Mouse (Mus musculus): ENCODE measurements at regions not wholly inside any gene's neighbourhood (a gene's known extent, or its start where the extent isn't known, plus 50 kb on each side); places are given as distances from the start of the nearest gene placed in this dataset.

DNA sequence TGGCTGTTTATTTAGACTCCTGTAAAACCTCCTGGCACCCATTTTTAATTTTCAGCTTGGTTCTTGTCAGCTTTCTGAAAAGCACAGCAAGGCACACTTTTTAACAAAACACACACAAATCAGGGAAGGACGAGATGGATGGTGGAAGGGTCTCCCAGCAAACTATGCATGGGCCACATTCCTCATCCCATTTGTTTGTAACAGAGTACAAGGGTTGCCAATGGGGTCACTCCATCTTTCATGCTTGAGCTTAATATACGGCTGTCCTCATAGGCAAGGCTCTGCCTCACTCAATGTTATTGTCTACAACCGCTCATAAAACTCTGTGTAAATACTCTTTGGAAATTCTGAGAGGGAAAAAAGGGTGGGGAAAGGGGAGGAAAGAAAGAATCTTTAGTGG lies 347.9 kb upstream of the Slc24a2 start:
- no peak for ATAC-seq (ENCODE audit: insufficient number of reproducible peaks, low FRiP score, low TSS enrichment)

DNA sequence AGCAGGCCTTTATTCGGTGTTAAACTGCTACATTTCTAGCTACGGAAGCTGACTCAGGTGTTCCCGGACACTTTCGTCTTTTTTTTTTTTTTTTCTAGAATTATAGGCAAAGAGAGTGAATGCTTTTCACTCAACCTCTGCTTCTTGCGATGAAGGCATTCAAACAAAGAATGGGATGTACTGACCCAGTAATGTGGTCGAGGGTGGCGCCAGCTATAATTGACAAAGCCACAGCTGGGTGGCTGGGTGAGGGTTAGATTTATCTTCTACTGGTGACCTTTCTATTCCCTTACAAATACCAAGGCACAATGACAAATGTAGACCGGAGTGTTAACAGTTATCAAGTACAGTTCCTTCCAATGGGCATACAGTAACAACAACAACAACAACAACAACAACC lies 340.7 kb upstream of the Slc24a2 start:
- no peak for ATAC-seq (ENCODE audit: insufficient number of reproducible peaks, low FRiP score, low TSS enrichment)

GRCm38 (mm10) chr4:87570470-87570891 lies 340.2 kb upstream of the Slc24a2 start:
- no peak for ATAC-seq (ENCODE audit: insufficient number of reproducible peaks, low FRiP score, low TSS enrichment)

DNA sequence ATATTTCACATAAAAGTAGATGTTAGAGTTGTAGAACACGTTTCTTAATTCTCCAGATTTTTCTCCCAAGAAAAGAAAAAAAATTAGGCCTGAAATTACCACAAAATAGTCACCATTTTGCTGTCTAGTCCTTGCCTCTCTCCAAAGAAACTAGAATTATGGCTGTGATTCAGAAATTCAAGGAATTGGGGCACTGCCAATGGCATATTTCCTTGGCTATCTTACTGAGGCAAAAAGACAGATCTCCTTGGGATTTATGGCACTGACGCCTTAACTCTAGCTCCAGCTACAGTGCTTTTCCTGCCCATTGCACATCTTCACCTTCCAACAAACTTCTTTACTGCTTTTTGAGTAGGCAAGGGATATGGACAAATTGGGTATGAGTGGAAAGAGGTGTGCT lies 336.3 kb upstream of the Slc24a2 start:
- no peak for ATAC-seq (ENCODE audit: insufficient number of reproducible peaks, low FRiP score, low TSS enrichment)

GRCm38 (mm10) chr4:87554912-87555311 lies 324.6 kb upstream of the Slc24a2 start:
- no peak for ATAC-seq (ENCODE audit: insufficient number of reproducible peaks, low FRiP score, low TSS enrichment)
